Mouse (Mus musculus) kidney, adult 2 months (tissue): ENCODE measurements around the gene Kpna3.

Source experiments
- CTCF ChIP-seq: fragments of 200-500 bp; conservative IDR thresholded peaks from 2 replicates; pipeline ENCODE4 v1.5.1; 2011; ENCODE audit warnings: low read depth, mild to moderate bottlenecking, control low read depth, low read length, moderate library complexity, mixed read lengths; ENCODE audit not compliant: insufficient read depth, insufficient read length
- POLR2A ChIP-seq: fragments of 200-500 bp; IDR thresholded peaks from one replicate; pipeline ENCODE4 v1.6.1; 2011; ENCODE audit warnings: low read depth, low read length, control low read depth

DNA sequence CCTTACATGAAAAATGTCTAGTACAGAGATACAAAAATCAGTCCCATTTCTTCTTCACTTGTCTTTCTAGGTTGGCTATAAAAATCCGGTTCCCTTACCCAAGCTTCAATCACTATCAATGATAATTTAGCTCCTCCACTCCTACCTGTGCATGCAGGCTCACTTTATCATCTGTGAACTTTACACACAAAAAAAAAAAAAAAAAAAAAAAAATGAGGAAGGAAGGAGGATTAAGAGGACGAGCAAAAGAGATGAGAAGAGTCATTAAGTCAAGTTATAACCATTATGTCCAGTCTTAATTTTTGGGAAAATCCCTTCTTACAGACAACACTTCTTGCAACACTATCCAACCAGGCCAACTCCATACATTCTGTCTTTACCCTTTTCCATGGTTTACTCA lies 2.8 kb downstream of the Kpna3 start:
- TF ChIP-seq CTCF (no peak), POLR2A (no peak)
